Mouse (Mus musculus) C2C12 (cell line): ENCODE measurements around the gene Gtf2ird1. TPM values are rescaled to one million over a fixed set of nuclear protein-coding genes. Genes with fewer than 3 reads are reported as not detected.

Source experiments
- H3K27me3 ChIP-seq: one replicate; pipeline ENCODE4 v1.6.1; 2011; ENCODE audit not compliant: control insufficient read depth, insufficient read depth, insufficient read length
- H3K36me3 ChIP-seq: one replicate; pipeline ENCODE4 v1.6.1; 2011; ENCODE audit not compliant: control insufficient read depth, insufficient read depth
- H3K4me3 ChIP-seq: one replicate; pipeline ENCODE4 v1.5.1; 2011; ENCODE audit warnings: mild to moderate bottlenecking, control low read depth; ENCODE audit not compliant: poor library complexity, insufficient read depth, severe bottlenecking
- H3K79me2 ChIP-seq: one replicate; pipeline ENCODE4 v1.6.1; 2011; ENCODE audit not compliant: control insufficient read depth, insufficient read depth
- H3K79me3 ChIP-seq: one replicate; pipeline ENCODE4 v1.6.1; 2011; ENCODE audit warnings: low read depth, control low read depth
- H3ac ChIP-seq: one replicate; pipeline ENCODE3; 2011; ENCODE audit warnings: low read depth; ENCODE audit not compliant: control insufficient read depth, insufficient read length
- CEBPB ChIP-seq: IDR thresholded peaks from one replicate; pipeline ENCODE4 v1.6.1; 2011; ENCODE audit warnings: low read depth, mild to moderate bottlenecking, control low read depth, moderate library complexity
- CTCF ChIP-seq: IDR thresholded peaks from one replicate; pipeline ENCODE4 v1.5.1; 2011; ENCODE audit not compliant: control insufficient read depth, insufficient read depth, insufficient read length
- FOSL1 ChIP-seq: IDR thresholded peaks from one replicate; pipeline ENCODE4 v1.8.0; 2011; ENCODE audit warnings: mild to moderate bottlenecking, low read length; ENCODE audit not compliant: poor library complexity, insufficient read depth, severe bottlenecking
- MAX ChIP-seq: IDR thresholded peaks from one replicate; pipeline ENCODE4 v1.6.1; 2011; ENCODE audit warnings: mild to moderate bottlenecking, control low read depth
- MYOD1 ChIP-seq: IDR thresholded peaks from one replicate; pipeline ENCODE4 v1.6.1; 2011; ENCODE audit warnings: low read depth; ENCODE audit not compliant: control insufficient read depth, insufficient read length
- MYOG ChIP-seq: IDR thresholded peaks from one replicate; pipeline ENCODE4 v1.6.1; 2011; ENCODE audit not compliant: control insufficient read depth, insufficient read length; ENCODE audit errors: extremely low read depth
- USF1 ChIP-seq: IDR thresholded peaks from one replicate; pipeline ENCODE4 v1.6.1; 2011; ENCODE audit warnings: low read depth, mild to moderate bottlenecking, control low read depth, moderate library complexity
- polyA plus RNA-seq: library from polyadenylated mRNA; unstranded; fragments of >200 nt; fragmentation: generic; extraction: Trizol; gene quantifications from one replicate; pipeline ENCODE4 v1.2.1, GENCODE M21; 2012; ENCODE audit warnings: missing spikeins

The Gtf2ird1 gene
- polyA plus RNA-seq, 1 experiment: 48.6 TPM

- Histone ChIP-seq H3K27me3 (no peaks in the 10 kb centered on the region), H3K4me3 (no peak overlapping the region), H3K79me3 (no peaks in the 10 kb centered on the region), H3ac (no peak overlapping the region), H3K79me2 (no peaks in the 10 kb centered on the region), H3K36me3 (no peaks in the 10 kb centered on the region)
- TF ChIP-seq CTCF (no peak), MYOD1 (no peak), CEBPB (no peak), MYOG (no peak), MAX (no peak), USF1 (no peak), FOSL1 (no peak)
Observed at GRCm38 (mm10) chr5:134325856-134326566, 130.5 kb downstream of the Gtf2ird1 start.

- Histone ChIP-seq H3ac (no peak overlapping the region), H3K79me2 (no peaks in the 10 kb centered on the region), H3K4me3 (no peak overlapping the region), H3K79me3 (no peaks in the 10 kb centered on the region), H3K27me3 (no peaks in the 10 kb centered on the region), H3K36me3 (no peaks in the 10 kb centered on the region)
- TF ChIP-seq USF1 (no peak), FOSL1 (no peak), MYOG (no peak), CTCF (no peak), MAX (no peak), MYOD1 (no peak), CEBPB (no peak)
Observed at GRCm38 (mm10) chr5:134323869-134324268, 132.6 kb downstream of the Gtf2ird1 start.

DNA sequence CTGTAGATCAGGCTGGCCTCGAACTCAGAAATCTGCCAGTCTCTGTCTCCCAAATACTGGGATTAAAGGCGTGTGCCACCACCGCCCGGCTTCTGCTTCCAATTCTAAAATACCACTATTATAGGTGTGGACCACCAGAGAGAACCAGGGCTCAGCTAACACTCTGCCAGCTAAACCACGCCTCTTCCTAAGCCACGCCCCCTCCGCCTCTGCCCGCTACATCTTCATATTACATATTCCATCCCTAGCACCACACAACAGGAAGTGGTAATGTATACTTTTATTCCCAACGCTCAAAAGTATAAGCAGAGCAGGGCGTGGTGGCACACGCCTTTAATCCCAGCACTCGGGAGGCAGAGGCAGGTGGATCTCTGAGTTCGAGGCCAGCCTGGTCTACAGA is 133.2 kb downstream of the Gtf2ird1 start:
- H3ac ChIP-seq: no peak overlapping the region
- TF ChIP-seq CEBPB (no peak), USF1 (no peak), FOSL1 (no peak), MAX (no peak), CTCF (no peak), MYOD1 (no peak), MYOG (no peak)
- H3K27me3 ChIP-seq: no peaks in the 10 kb centered on the region
- no peaks in the 10 kb centered on the region for H3K79me3 ChIP-seq
- H3K4me3 ChIP-seq: no peak overlapping the region
- no peaks in the 10 kb centered on the region for H3K79me2 ChIP-seq
- no peaks in the 10 kb centered on the region for H3K36me3 ChIP-seq

- H3K27me3 ChIP-seq: no peaks in the 10 kb centered on the region
- no peak overlapping the region for H3K4me3 ChIP-seq
- no peaks in the 10 kb centered on the region for H3K36me3 ChIP-seq
Observed at GRCm38 (mm10) chr5:134322355-134322754, 134.2 kb downstream of the Gtf2ird1 start.

DNA sequence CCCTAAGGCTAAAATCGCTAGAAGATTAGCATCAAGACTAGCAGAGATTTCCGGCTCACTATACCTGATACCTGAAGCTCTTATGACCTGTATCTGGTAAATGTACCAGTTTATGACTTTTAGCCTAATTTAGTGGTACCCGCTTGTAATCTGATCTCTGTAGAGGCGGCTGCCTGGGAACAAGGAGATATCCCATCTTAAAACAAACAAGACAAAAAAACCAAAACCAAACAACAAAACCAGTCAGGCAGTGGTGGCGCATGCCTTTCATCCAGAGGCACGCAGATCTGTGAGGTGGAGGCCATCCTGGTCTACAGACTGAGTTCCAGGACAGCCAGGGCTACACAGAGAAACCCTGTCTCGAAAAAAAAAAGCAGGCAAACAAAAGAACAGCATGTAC is 134.8 kb downstream of the Gtf2ird1 start:
- no peaks in the 10 kb centered on the region for H3K79me2 ChIP-seq
- no peaks in the 10 kb centered on the region for H3K27me3 ChIP-seq
- no peak for TF ChIP-seq FOSL1
- no peak for TF ChIP-seq MAX
- TF ChIP-seq CEBPB: no peak
- TF ChIP-seq MYOD1: no peak
- no peak for TF ChIP-seq USF1
- no peak for TF ChIP-seq CTCF
- TF ChIP-seq MYOG: no peak
- no peaks in the 10 kb centered on the region for H3K36me3 ChIP-seq
- no peak overlapping the region for H3K4me3 ChIP-seq
- H3K79me3 ChIP-seq: no peaks in the 10 kb centered on the region
- H3ac ChIP-seq: no peak overlapping the region

More at GRCm38 (mm10) chr5:134322355-134322754, 134.2 kb downstream of the Gtf2ird1 start:
- Histone ChIP-seq H3K79me2 (no peaks in the 10 kb centered on the region), H3ac (no peak overlapping the region), H3K79me3 (no peaks in the 10 kb centered on the region)
- no peak for TF ChIP-seq MAX
- no peak for TF ChIP-seq USF1
- TF ChIP-seq MYOG: no peak
- no peak for TF ChIP-seq FOSL1
- TF ChIP-seq CTCF: no peak
- TF ChIP-seq CEBPB: no peak
- TF ChIP-seq MYOD1: no peak

GRCm38 (mm10) chr5:134318903-134319302 is 137.6 kb downstream of the Gtf2ird1 start:
- H3K27me3 ChIP-seq: no peaks in the 10 kb centered on the region
- H3K79me3 ChIP-seq: no peaks in the 10 kb centered on the region
- H3K36me3 ChIP-seq: no peaks in the 10 kb centered on the region
- TF ChIP-seq MYOD1 (no peak), MYOG (no peak), CEBPB (no peak), FOSL1 (no peak), CTCF (no peak), MAX (no peak), USF1 (no peak)
- H3ac ChIP-seq: no peak overlapping the region
- peaks cover 5% of the 10 kb centered on the region for H3K79me2 ChIP-seq
- no peak overlapping the region for H3K4me3 ChIP-seq
